Mouse (Mus musculus) urinary bladder, postnatal 10 days (tissue): Measurements from ENCODE around the gene Doc2b.
"Not testable (repeated sequence)": the region's sequence is repeated elsewhere in the genome, so short reads cannot be mapped to it uniquely, and the experiment has no call there.

Source experiments
- DNase-seq: peaks from one replicate; pipeline ENCODE4 v3.0.0; 2022; ENCODE audit warnings: low spot score

Doc2b gene

DNA sequence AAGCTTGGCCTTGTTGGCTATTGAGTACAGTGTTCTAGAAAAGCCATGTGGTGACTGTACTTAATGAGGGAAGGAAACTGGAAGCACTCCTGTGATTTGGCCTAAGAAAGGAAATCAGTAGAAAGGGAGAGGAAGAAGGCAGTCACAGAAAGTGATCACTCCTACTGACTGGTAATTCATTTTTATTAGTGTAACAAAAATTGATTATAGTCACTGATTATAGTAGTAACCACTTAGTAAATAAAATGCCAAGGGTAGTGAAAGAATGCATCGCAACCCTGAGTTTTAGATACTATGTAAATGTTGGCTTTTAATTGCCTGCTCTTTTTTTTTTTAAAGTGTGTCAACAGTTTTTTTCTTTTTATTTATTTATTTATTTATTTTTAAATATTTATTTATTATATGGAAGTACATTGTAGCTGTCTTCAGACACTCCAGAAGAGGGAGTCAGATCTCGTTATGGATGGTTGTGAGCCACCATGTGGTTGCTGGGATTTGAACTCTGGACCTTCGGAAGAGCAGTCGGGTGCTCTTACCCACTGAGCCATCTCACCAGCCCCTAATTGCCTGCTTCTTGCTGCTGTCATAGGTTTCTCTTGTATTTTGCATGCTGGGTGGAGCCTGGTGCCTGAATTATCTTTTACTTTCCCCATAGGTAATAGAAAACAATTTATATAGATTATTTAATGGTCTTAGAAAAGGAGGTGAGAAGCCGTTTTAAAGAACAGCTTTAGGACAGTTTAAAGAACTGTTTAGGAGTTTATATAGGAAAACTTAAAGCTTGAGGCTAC lies 60.2 kb downstream of the Doc2b start:
- DNase-seq: no peak

DNA sequence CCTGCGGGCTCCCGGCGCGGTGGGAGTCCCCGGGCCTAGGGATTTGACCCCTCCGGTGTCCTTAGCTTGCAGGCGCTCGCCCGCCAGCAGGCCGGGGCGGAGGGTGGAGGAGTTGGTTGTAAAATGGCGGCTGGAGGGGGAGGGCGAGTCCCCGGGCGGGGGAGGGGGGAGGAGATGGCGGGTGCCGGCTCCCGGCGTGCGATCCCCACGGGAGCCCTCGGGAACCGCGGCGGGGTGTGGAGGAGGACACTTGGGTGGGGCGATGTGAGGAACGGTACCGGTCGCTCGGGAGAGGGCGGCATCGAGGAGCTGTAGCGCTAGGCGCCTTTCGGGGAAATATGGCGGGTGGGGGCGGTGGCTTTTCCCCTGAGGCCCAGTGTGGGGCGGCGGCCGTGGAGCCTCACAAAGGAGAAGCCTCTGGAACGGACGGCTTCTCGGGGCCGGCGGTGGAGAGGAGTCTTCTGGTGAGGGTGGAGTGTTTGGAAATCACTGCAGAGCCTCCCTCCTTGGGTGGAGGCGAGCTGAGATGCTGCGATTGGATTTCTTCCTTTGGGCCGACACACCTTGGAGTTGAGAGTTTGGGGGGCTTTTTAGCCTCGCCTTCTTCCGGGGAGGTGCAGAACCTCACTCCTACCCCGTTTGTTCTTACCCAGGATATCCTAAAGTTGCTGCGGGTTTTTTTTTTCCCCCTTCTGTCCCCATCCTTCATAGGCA lies 62.5 kb downstream of the Doc2b start:
- DNase-seq: peak; percentile 26

DNA sequence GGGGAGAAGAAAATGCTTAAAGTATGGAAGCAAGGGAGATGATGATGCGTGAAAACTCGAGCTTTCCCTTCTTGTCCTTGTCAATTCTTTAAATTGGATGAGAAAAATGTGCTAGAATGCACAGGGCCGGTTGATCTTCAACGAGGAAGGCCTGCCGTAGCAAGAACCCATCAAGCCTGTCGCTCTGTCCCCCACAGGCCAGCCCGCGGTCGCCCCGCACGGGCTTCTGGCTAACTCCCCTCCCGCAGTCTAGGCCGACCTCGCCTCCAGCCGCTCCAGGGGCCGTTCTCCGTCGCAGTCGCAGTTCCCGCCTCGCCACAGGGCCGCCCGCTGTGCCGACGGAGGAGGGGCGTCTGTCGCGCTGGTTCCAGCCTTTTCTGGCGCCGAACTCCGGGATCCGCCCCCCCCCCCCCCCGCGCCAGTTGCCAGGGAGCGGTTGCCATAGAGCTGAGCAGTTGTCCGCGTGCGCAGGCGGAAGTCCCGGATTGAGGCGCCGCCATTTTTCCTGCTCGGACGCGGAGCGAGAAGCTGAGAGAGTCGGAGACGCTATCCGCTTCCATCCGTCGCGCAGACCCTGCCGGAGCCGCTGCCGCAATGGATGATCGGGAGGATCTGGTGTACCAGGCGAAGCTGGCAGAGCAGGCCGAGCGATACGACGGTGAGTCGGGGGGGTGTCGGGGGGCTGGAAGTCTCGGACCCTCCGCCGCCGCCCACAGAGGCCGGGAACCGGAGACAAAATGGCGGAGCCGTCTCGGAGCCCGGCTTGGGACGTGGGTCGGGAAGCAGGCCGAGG lies 63.2 kb downstream of the Doc2b start, which contains the start of gene Ywhae:
Gene Ywhae (plus strand): TSS at position 436 of the 793 bp plus-strand sequence.
- peak; percentile 65 for DNase-seq

DNA sequence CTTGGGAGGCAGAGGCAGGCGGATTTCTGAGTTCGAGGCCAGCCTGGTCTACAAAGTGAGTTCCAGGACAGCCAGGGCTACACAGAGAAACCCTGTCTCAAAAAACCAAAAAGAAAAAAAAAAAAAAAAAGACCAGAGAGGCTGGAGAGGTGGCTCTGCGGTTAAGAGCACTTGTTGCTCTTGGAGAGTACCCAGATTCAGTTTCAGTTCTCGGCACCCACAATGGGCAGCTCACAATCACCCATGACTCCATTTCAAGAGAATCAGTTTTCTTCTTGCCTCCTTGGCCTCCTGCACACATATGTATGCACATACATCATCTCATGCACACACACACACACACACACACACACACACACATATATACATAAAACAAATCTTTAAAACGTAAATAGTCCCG lies 68.2 kb downstream of the Doc2b start:
- DNase-seq: not testable (repeated sequence)

DNA sequence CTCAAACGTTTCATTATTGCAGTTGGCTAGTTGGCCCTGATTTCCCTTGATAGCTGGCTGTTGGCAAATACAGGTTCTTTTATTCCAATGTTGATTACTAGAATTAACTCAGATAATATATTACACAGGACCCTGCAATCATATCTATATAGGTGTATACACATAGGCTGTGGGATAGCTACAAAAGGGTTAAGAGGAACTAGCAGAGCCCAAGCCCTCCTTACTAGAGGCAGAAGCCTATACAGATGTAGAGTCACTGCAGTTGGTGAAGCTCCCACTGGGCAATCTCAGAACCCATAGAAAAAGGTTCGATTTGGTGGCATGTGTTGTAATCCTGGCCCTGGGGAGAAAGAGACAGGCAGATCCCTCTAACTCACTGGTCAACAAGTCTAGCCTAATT lies 68.7 kb downstream of the Doc2b start:
- DNase-seq: no peak

DNA sequence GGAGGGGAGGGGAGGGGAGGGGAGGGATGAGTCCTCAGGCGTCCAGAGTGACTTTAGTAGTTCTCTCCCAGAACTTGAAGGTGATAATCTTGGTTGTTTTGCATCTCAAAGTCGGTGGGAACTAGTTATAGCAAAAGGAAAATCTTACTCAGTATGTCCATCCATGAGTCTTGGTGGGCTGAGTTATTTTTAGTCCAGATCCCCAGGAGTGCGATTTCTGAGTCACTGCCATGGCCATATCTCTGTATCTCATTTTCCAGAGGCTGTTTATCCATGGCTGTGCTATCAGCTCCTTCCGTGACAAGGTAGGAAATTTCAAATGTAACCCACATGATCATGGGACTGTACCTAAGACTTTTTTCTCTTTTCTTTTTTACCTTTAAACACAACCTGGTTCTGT lies 73.5 kb downstream of the Doc2b start:
- no peak for DNase-seq
